Comparison of ENCODE assay signal across 10 mouse cellular contexts in the genomic region with DNA sequence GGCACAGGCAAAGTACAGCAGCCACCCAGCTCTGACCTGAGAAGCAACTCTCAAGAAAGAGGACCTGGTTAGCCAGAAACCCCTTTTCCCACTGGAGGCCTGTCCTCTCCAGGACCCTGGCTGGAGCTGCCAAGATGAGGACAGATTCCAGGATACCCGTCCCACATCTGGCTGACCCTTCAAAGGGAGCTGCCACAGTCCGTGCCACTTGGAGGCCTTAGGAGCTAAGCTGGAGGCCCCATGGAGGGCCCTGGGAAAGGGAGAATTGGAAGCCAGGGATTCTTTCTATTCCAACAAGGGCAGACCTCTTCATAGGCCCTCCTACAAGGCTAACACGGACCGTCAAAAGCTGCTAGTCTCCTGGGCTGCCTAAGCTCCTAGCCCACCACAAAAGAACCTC. TPM values are rescaled to one million over a fixed set of nuclear protein-coding genes. Genes with fewer than 3 reads are reported as not detected.
DNase-seq lines count a peak whose midpoint lies in the region; ATAC-seq lines count a peak whose summit lies in the region.
"Had no signal": no experiment of that assay in that cellular context is flagged by ENCODE, and none has a peak within 500 bp of the region (broad histone marks: within the 10 kb centered on the region; RNA-seq: fewer than 3 reads in every experiment).

No protein-coding gene starts in this region.

- ATAC-seq in heart, embryonic 11.5 days (replicated peaks; ENCODE audit: insufficient number of reproducible peaks, low FRiP score, low TSS enrichment), result no peak
- ATAC-seq in lung, embryonic 16.5 days (ENCODE audit: low read depth), result no peak

- no peak overlapping the region for H3K4me3 ChIP-seq in heart, embryonic 11.5 days (ENCODE audit: low read depth, low read length)
- H3K4me3 ChIP-seq in lung, embryonic 16.5 days (ENCODE audit: low read length), result no peak overlapping the region
- peak overlapping the region; percentile 23; the same call in 1 of the 2 replicates for H3K4me3 ChIP-seq in midbrain, embryonic 10.5 days

- peak overlapping the region; percentile 37 for H3K4me2 ChIP-seq in heart, embryonic 11.5 days
- H3K4me2 ChIP-seq in lung, embryonic 16.5 days (ENCODE audit: low read depth, low read length), result no peak overlapping the region

- DNase-seq in heart, postnatal 4 days, result no peak
- DNase-seq in lung, postnatal 14 days, result no peak
- no peak for DNase-seq in midbrain, embryonic 10.5 days (ENCODE audit: low spot score)
- no peak for DNase-seq in urinary bladder, postnatal 36 days (ENCODE audit: low spot score in 2 of 2)
- DNase-seq in layer of hippocampus, postnatal 36 days, result no peak
- DNase-seq in lung, postnatal 25 days (ENCODE audit: low spot score), result no peak
- DNase-seq: kidney, adult 18-20 months had no signal

- 47% methylated on average over 4 of the region's 4 CpGs for WGBS in heart, embryonic 11.5 days (ENCODE audit: insufficient replicate concordance)
- 35% methylated on average over 4 of the region's 4 CpGs for WGBS in lung, embryonic 16.5 days
- 61% methylated on average over 4 of the region's 4 CpGs for WGBS in midbrain, embryonic 10.5 days

- no peaks in the 10 kb centered on the region for H3K27me3 ChIP-seq in heart, embryonic 11.5 days (ENCODE audit: control insufficient read depth, insufficient read depth, low read length)
- H3K27me3 ChIP-seq in lung, embryonic 16.5 days (ENCODE audit: control insufficient read depth, insufficient read depth, low read depth, low read length), result no peaks in the 10 kb centered on the region
- H3K27me3 ChIP-seq in midbrain, embryonic 10.5 days (ENCODE audit: low read depth, poor library complexity, severe bottlenecking), result no peaks in the 10 kb centered on the region
- H3K27me3 ChIP-seq: CH12.LX had no signal

- peaks cover 12% of the 10 kb centered on the region for H3K36me3 ChIP-seq in heart, embryonic 11.5 days (ENCODE audit: control insufficient read depth, insufficient read depth, low read length)
- H3K36me3 ChIP-seq in lung, embryonic 16.5 days (ENCODE audit: control insufficient read depth, insufficient read depth, low read length), result peaks cover 10% of the 10 kb centered on the region
- peaks cover 42% of the 10 kb centered on the region for H3K36me3 ChIP-seq in midbrain, embryonic 10.5 days

- H3K9ac ChIP-seq in heart, embryonic 11.5 days (ENCODE audit: low read depth, low read length), result peak overlapping the region; percentile 31
- peak overlapping the region; percentile 21; the same call in 1 of the 2 replicates for H3K9ac ChIP-seq in lung, embryonic 16.5 days (ENCODE audit: low read length)

- peaks cover 39% of the 10 kb centered on the region for H3K4me1 ChIP-seq in heart, embryonic 11.5 days (ENCODE audit: control insufficient read depth, insufficient read depth, low read length)
- H3K4me1 ChIP-seq in lung, embryonic 16.5 days (replicated peaks; ENCODE audit: control insufficient read depth, insufficient read depth, low read length), result peaks cover 29% of the 10 kb centered on the region
- H3K4me1 ChIP-seq in midbrain, embryonic 10.5 days, result peaks cover 56% of the 10 kb centered on the region

- no peaks in the 10 kb centered on the region for H3K9me3 ChIP-seq in heart, embryonic 11.5 days (replicated peaks; ENCODE audit: control insufficient read depth, low read length)
- H3K9me3 ChIP-seq in lung, embryonic 16.5 days (ENCODE audit: control insufficient read depth, low read length), result no peaks in the 10 kb centered on the region
- no peaks in the 10 kb centered on the region for H3K9me3 ChIP-seq in midbrain, embryonic 10.5 days (replicated peaks)

- no peak overlapping the region for H3K27ac ChIP-seq in heart, embryonic 11.5 days (ENCODE audit: low read depth, low read length)
- H3K27ac ChIP-seq in lung, embryonic 16.5 days (ENCODE audit: low read length), result peak overlapping the region; percentile 26; the same call in 1 of the 2 replicates
- H3K27ac ChIP-seq in midbrain, embryonic 10.5 days (replicated peaks), result peak overlapping the region; percentile 71

RNA-seq across cellular contexts. Expression of a gene that starts 4.8 kb away (rescaled TPM):
- polyA plus RNA-seq in heart, embryonic 11.5 days (2014; fragmentation: Nextera tagmentation; extraction: Ambion mirVana), result 30.6 and 32.1 TPM in 2 replicates
- 10 to 100 TPM; 16.7 to 16.9 TPM for total RNA-seq in heart, postnatal 4 days (2021)
- polyA plus RNA-seq in lung, embryonic 16.5 days (2015; fragmentation: Nextera tagmentation; extraction: Ambion mirVana), result 34.5 and 38.5 TPM in 2 replicates
- polyA plus RNA-seq in midbrain, embryonic 10.5 days (2016; fragmentation: Nextera tagmentation; extraction: Ambion mirVana), result 60.0 and 63.8 TPM in 2 replicates
- total RNA-seq in layer of hippocampus, postnatal 36 days (2021), result 10 to 100 TPM; 74.2 to 76.2 TPM

RNA-seq across cellular contexts. Expression of a gene that starts 10.9 kb away (rescaled TPM):
- polyA plus RNA-seq in heart, embryonic 11.5 days (2014; fragmentation: Nextera tagmentation; extraction: Ambion mirVana), result 1.1 and 1.3 TPM in 2 replicates
- total RNA-seq in heart, postnatal 4 days (2021), result under 1 TPM; 0.31 to 0.34 TPM
- polyA plus RNA-seq in lung, embryonic 16.5 days (2015; fragmentation: Nextera tagmentation; extraction: Ambion mirVana), result 0.80 and 1.6 TPM in 2 replicates
- polyA plus RNA-seq in midbrain, embryonic 10.5 days (2016; fragmentation: Nextera tagmentation; extraction: Ambion mirVana), result 0.72 and 1.5 TPM in 2 replicates
- total RNA-seq in layer of hippocampus, postnatal 36 days (2021), result not detected

RNA-seq across cellular contexts. Expression of a gene that starts 37.0 kb away (rescaled TPM):
- polyA plus RNA-seq in heart, embryonic 11.5 days (2014; fragmentation: Nextera tagmentation; extraction: Ambion mirVana), result 14.7 and 17.7 TPM in 2 replicates
- 10 to 100 TPM; 11.8 to 12.7 TPM for total RNA-seq in heart, postnatal 4 days (2021)
- polyA plus RNA-seq in lung, embryonic 16.5 days (2015; fragmentation: Nextera tagmentation; extraction: Ambion mirVana), result 17.6 and 18.6 TPM in 2 replicates
- 12.4 and 14.1 TPM in 2 replicates for polyA plus RNA-seq in midbrain, embryonic 10.5 days (2016; fragmentation: Nextera tagmentation; extraction: Ambion mirVana)
- 10 to 100 TPM; 11.3 to 12.4 TPM for total RNA-seq in layer of hippocampus, postnatal 36 days (2021)
